Mouse (Mus musculus) gonadal fat pad, adult 2 months (tissue): ENCODE results near the gene Adpgk. TPM values are rescaled to one million over a fixed set of nuclear protein-coding genes. Genes with fewer than 3 reads are reported as not detected.

Experiments
- DNase-seq: peaks from one replicate; pipeline ENCODE4 v3.0.0-alpha.2; 2012; ENCODE audit warnings: low read depth
- polyA plus RNA-seq: library from polyadenylated mRNA; depleted of rRNA; stranded (reverse); fragments of >200 nt; gene quantifications from 2 replicates; pipeline ENCODE4 v1.2.3, GENCODE M21; 2012; rRNA removed

Gene Adpgk
- 18.0 and 18.2 TPM in 2 replicates for polyA plus RNA-seq

GRCm38 (mm10) chr9:59290957-59291687 is at the start of gene Adpgk:
Gene Adpgk (plus strand): TSS chr9:59291558.
- DNase-seq, result peak; percentile 67

GRCm38 (mm10) chr9:59245181-59245580 is 46.2 kb upstream of the Adpgk start:
- no peak for DNase-seq

GRCm38 (mm10) chr9:59246456-59247029 is 44.8 kb upstream of the Adpgk start:
- DNase-seq, result no peak

GRCm38 (mm10) chr9:59249359-59249758 is 42.0 kb upstream of the Adpgk start:
- no peak for DNase-seq

- no peak for DNase-seq
Measured at GRCm38 (mm10) chr9:59250272-59250671, 41.1 kb upstream of the Adpgk start.

- no peak for DNase-seq
Measured at GRCm38 (mm10) chr9:59254716-59255421, 36.5 kb upstream of the Adpgk start.

- no peak for DNase-seq
Measured at GRCm38 (mm10) chr9:59259806-59260454, 31.4 kb upstream of the Adpgk start.

GRCm38 (mm10) chr9:59266332-59266731 is 25.0 kb upstream of the Adpgk start:
- no peak for DNase-seq

- no peak for DNase-seq
Measured at GRCm38 (mm10) chr9:59269728-59270127, 21.6 kb upstream of the Adpgk start.

GRCm38 (mm10) chr9:59271081-59271480 is 20.3 kb upstream of the Adpgk start:
- DNase-seq, result no peak

- DNase-seq, result no peak
Measured at GRCm38 (mm10) chr9:59271711-59272110, 19.6 kb upstream of the Adpgk start.

- no peak for DNase-seq
Measured at GRCm38 (mm10) chr9:59273199-59273598, 18.2 kb upstream of the Adpgk start.

- DNase-seq, result no peak
Measured at GRCm38 (mm10) chr9:59274846-59275455, 16.4 kb upstream of the Adpgk start.

GRCm38 (mm10) chr9:59278199-59278598 is 13.2 kb upstream of the Adpgk start:
- DNase-seq, result no peak

- no peak for DNase-seq
Measured at GRCm38 (mm10) chr9:59278694-59279093, 12.7 kb upstream of the Adpgk start.

- no peak for DNase-seq
Measured at GRCm38 (mm10) chr9:59280888-59281287, 10.5 kb upstream of the Adpgk start.

GRCm38 (mm10) chr9:59281871-59282682 is 9.3 kb upstream of the Adpgk start:
- DNase-seq, result no peak

- no peak for DNase-seq
Measured at GRCm38 (mm10) chr9:59282683-59282986, 8.7 kb upstream of the Adpgk start.

- DNase-seq, result no peak
Measured at GRCm38 (mm10) chr9:59285614-59286013, 5.7 kb upstream of the Adpgk start.

- no peak for DNase-seq
Measured at GRCm38 (mm10) chr9:59288058-59288457, 3.3 kb upstream of the Adpgk start.

GRCm38 (mm10) chr9:59288685-59289410 is 2.5 kb upstream of the Adpgk start:
- no peak for DNase-seq
